In the genomic region with DNA sequence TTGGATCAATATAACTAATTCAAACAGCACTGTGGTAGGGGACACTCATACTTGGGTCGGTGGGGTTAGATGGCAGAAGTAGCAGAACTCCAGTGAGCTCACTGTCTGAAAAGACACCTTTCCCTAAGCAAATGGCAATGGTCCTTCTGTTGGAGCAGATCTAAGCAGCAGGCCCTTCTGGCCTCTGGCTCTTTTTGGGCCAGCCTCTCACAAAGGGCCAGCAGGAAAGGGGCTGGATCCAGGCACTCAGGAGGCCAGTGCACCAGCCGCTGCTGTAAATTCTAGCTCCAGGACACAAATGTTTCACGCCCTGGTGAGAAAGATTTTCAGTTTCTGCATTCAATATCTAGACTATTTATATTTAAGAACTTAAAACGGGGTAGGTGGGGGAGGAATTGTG, we compare ENCODE assay signal across 16 mouse cellular contexts.
DNase-seq lines count a peak whose midpoint lies in the region; ATAC-seq and TF ChIP-seq lines count a peak whose summit lies in the region.
"Had no signal": no experiment of that assay in that cellular context is flagged by ENCODE, and none has a peak within 500 bp of the region (broad histone marks: within the 10 kb centered on the region; RNA-seq: fewer than 3 reads in every experiment).

No protein-coding gene starts in this region.

- H3K27me3 ChIP-seq in hindbrain, embryonic 16.5 days (replicated peaks; ENCODE audit: control insufficient read depth, insufficient read depth, low read length) = no peaks in the 10 kb centered on the region
- no peaks in the 10 kb centered on the region for H3K27me3 ChIP-seq in hindbrain, postnatal 0 days (ENCODE audit: insufficient read depth, low read length)
- no peaks in the 10 kb centered on the region for H3K27me3 ChIP-seq in liver, embryonic 12.5 days (replicated peaks)
- H3K27me3 ChIP-seq in liver, embryonic 11.5 days (replicated peaks; ENCODE audit: control insufficient read depth, insufficient read depth, low read length) = no peaks in the 10 kb centered on the region
- no peaks in the 10 kb centered on the region for H3K27me3 ChIP-seq in cerebellum, adult 2 months (ENCODE audit: control insufficient read depth, insufficient read depth, low read length)
- no peaks in the 10 kb centered on the region for H3K27me3 ChIP-seq in liver, embryonic 13.5 days
- H3K27me3 ChIP-seq: forebrain, embryonic 12.5 days; heart, embryonic 15.5 days; hindbrain, embryonic 15.5 days; megakaryocyte, embryonic 14.5 days had no signal

- WGBS in hindbrain, embryonic 16.5 days = 70% methylated on average over 4 of the region's 4 CpGs
- WGBS in hindbrain, postnatal 0 days = 59% methylated on average over 4 of the region's 4 CpGs
- WGBS in liver, embryonic 12.5 days (ENCODE audit: insufficient replicate concordance) = 71% methylated on average over 4 of the region's 4 CpGs
- 76% methylated on average over 4 of the region's 4 CpGs for WGBS in liver, embryonic 11.5 days
- 14% methylated on average over 4 of the region's 4 CpGs for WGBS in cerebellum, adult 2 months
- WGBS in liver, embryonic 13.5 days (ENCODE audit: insufficient replicate concordance) = 64% methylated on average over 4 of the region's 4 CpGs

- H3K36me3 ChIP-seq in hindbrain, embryonic 16.5 days (ENCODE audit: control insufficient read depth, insufficient read depth, low read length) = no peaks in the 10 kb centered on the region
- H3K36me3 ChIP-seq in hindbrain, postnatal 0 days (ENCODE audit: insufficient read depth, low read length) = no peaks in the 10 kb centered on the region
- H3K36me3 ChIP-seq in liver, embryonic 12.5 days = no peaks in the 10 kb centered on the region
- H3K36me3 ChIP-seq in liver, embryonic 11.5 days (ENCODE audit: control insufficient read depth, insufficient read depth, low read length) = no peaks in the 10 kb centered on the region
- H3K36me3 ChIP-seq in liver, embryonic 13.5 days = no peaks in the 10 kb centered on the region
- H3K36me3 ChIP-seq: forebrain, embryonic 12.5 days; heart, embryonic 15.5 days; hindbrain, embryonic 15.5 days; limb, embryonic 12.5 days had no signal

- no peak for ATAC-seq in hindbrain, embryonic 16.5 days
- no peak for ATAC-seq in hindbrain, postnatal 0 days
- ATAC-seq in liver, embryonic 12.5 days = no peak
- ATAC-seq in liver, embryonic 11.5 days (replicated peaks; ENCODE audit: low FRiP score) = no peak
- ATAC-seq in liver, embryonic 13.5 days (ENCODE audit: low read depth) = no peak

- TF ChIP-seq CTCF in hindbrain, postnatal 0 days (IDR thresholded peaks at IDR 0.05; ENCODE audit: low read depth) = no peak
- no peak for TF ChIP-seq CTCF in cerebellum, adult 2 months (IDR thresholded peaks at IDR 0.05; ENCODE audit: borderline replicate concordance, insufficient read depth, low read depth, low read length)

- H3K9me3 ChIP-seq in hindbrain, embryonic 16.5 days (ENCODE audit: control insufficient read depth, low read length) = no peaks in the 10 kb centered on the region
- H3K9me3 ChIP-seq in hindbrain, postnatal 0 days (ENCODE audit: low read length) = no peaks in the 10 kb centered on the region
- no peaks in the 10 kb centered on the region for H3K9me3 ChIP-seq in liver, embryonic 12.5 days (replicated peaks)
- no peaks in the 10 kb centered on the region for H3K9me3 ChIP-seq in liver, embryonic 11.5 days (ENCODE audit: control insufficient read depth, low read length)
- H3K9me3 ChIP-seq in liver, embryonic 13.5 days (replicated peaks) = no peaks in the 10 kb centered on the region
- H3K9me3 ChIP-seq: forebrain, embryonic 12.5 days; heart, embryonic 15.5 days; hindbrain, embryonic 15.5 days; limb, embryonic 12.5 days had no signal

- TF ChIP-seq POLR2A in cerebellum, adult 2 months (IDR thresholded peaks at IDR 0.05; ENCODE audit: borderline replicate concordance, insufficient read depth, low read length) = no peak

- no peak for DNase-seq in hindbrain, postnatal 0 days (ENCODE audit: low spot score)
- DNase-seq in liver, embryonic 11.5 days (ENCODE audit: low spot score) = no peak
- peak; percentile 65 to 79 for DNase-seq in cerebellum, adult 2 months
- DNase-seq in liver, embryonic 13.5 days = no peak
- DNase-seq in frontal cortex, postnatal 10 days (ENCODE audit: low spot score in 2 of 2) = no peak
- no peak for DNase-seq in lung, postnatal 4 days
- DNase-seq: heart, adult 18-20 months; kidney, postnatal 4 days; thymus, postnatal 14 days had no signal

- no peak overlapping the region for H3K27ac ChIP-seq in hindbrain, embryonic 16.5 days (ENCODE audit: low read depth, low read length)
- H3K27ac ChIP-seq in hindbrain, postnatal 0 days = no peak overlapping the region
- H3K27ac ChIP-seq in liver, embryonic 12.5 days = peak overlapping the region; percentile 58; the same call in 1 of the 2 replicates
- no peak overlapping the region for H3K27ac ChIP-seq in liver, embryonic 11.5 days (ENCODE audit: low read depth, low read length)
- H3K27ac ChIP-seq in cerebellum, adult 2 months (ENCODE audit: insufficient read depth, low read length) = no peak overlapping the region
- peak overlapping the region; percentile 69 for H3K27ac ChIP-seq in liver, embryonic 13.5 days
- H3K27ac ChIP-seq: forebrain, embryonic 12.5 days; heart, embryonic 15.5 days; hindbrain, embryonic 15.5 days; limb, embryonic 12.5 days had no signal

- H3K4me2 ChIP-seq in hindbrain, embryonic 16.5 days (ENCODE audit: low read length) = no peak overlapping the region
- H3K4me2 ChIP-seq in hindbrain, postnatal 0 days (ENCODE audit: low read depth, low read length) = no peak overlapping the region
- no peak overlapping the region for H3K4me2 ChIP-seq in liver, embryonic 12.5 days
- no peak overlapping the region for H3K4me2 ChIP-seq in liver, embryonic 11.5 days
- no peak overlapping the region for H3K4me2 ChIP-seq in liver, embryonic 13.5 days
- H3K4me2 ChIP-seq: forebrain, embryonic 12.5 days; heart, embryonic 15.5 days; hindbrain, embryonic 15.5 days; limb, embryonic 12.5 days had no signal

- H3K4me3 ChIP-seq in hindbrain, embryonic 16.5 days (ENCODE audit: low read length) = no peak overlapping the region
- no peak overlapping the region for H3K4me3 ChIP-seq in hindbrain, postnatal 0 days (ENCODE audit: low read length)
- no peak overlapping the region for H3K4me3 ChIP-seq in liver, embryonic 12.5 days
- no peak overlapping the region for H3K4me3 ChIP-seq in liver, embryonic 11.5 days (ENCODE audit: low read depth, low read length)
- H3K4me3 ChIP-seq in cerebellum, adult 2 months (replicated peaks; ENCODE audit: insufficient read depth, low read depth, low read length) = no peak overlapping the region
- no peak overlapping the region for H3K4me3 ChIP-seq in liver, embryonic 13.5 days (replicated peaks)
- H3K4me3 ChIP-seq: forebrain, embryonic 12.5 days; heart, embryonic 15.5 days; hindbrain, embryonic 15.5 days; limb, embryonic 12.5 days; megakaryocyte, embryonic 14.5 days had no signal

- H3K4me1 ChIP-seq in hindbrain, embryonic 16.5 days (ENCODE audit: control insufficient read depth, insufficient read depth, low read depth, low read length) = peaks cover 7% of the 10 kb centered on the region
- H3K4me1 ChIP-seq in hindbrain, postnatal 0 days (ENCODE audit: insufficient read depth, low read length) = no peaks in the 10 kb centered on the region
- H3K4me1 ChIP-seq in liver, embryonic 12.5 days = peaks cover 47% of the 10 kb centered on the region
- peaks cover 15% of the 10 kb centered on the region for H3K4me1 ChIP-seq in liver, embryonic 11.5 days (replicated peaks; ENCODE audit: control insufficient read depth, insufficient read depth, low read length)
- H3K4me1 ChIP-seq in cerebellum, adult 2 months (ENCODE audit: control insufficient read depth, insufficient read depth, low read length) = peaks cover 15% of the 10 kb centered on the region
- H3K4me1 ChIP-seq in liver, embryonic 13.5 days (replicated peaks) = peaks cover 52% of the 10 kb centered on the region
- H3K4me1 ChIP-seq: megakaryocyte, embryonic 14.5 days had no signal

- H3K9ac ChIP-seq in hindbrain, embryonic 16.5 days (ENCODE audit: low read depth, low read length) = peak overlapping the region; percentile 17; the same call in 1 of the 2 replicates
- no peak overlapping the region for H3K9ac ChIP-seq in hindbrain, postnatal 0 days (replicated peaks; ENCODE audit: low read length)
- H3K9ac ChIP-seq in liver, embryonic 12.5 days = no peak overlapping the region
- H3K9ac ChIP-seq in liver, embryonic 11.5 days (ENCODE audit: low read depth, low read length) = no peak overlapping the region
- H3K9ac ChIP-seq in liver, embryonic 13.5 days = no peak overlapping the region
- H3K9ac ChIP-seq: forebrain, embryonic 12.5 days; heart, embryonic 15.5 days; hindbrain, embryonic 15.5 days; limb, embryonic 12.5 days had no signal

Comparison
In these comparisons a context has a peak if more than half of its experiments do, and no peak if none do; other contexts are left out.
1. H3K27ac ChIP-seq: peak in liver, embryonic 12.5 days (single experiment) and liver, embryonic 13.5 days (single experiment); none in hindbrain, embryonic 16.5 days (single experiment), hindbrain, postnatal 0 days (single experiment), liver, embryonic 11.5 days (single experiment) and cerebellum, adult 2 months (single experiment).
2. DNase-seq: peak in cerebellum, adult 2 months (2 of 2); none in hindbrain, postnatal 0 days (single experiment), liver, embryonic 11.5 days (single experiment), liver, embryonic 13.5 days (single experiment), frontal cortex, postnatal 10 days (0 of 2) and lung, postnatal 4 days (0 of 2).